Mouse (Mus musculus) adipocyte (in vitro differentiated cells): ENCODE measurements around the gene Adgrv1.
"Not testable (repeated sequence)": the region's sequence is repeated elsewhere in the genome, so short reads cannot be mapped to it uniquely, and the experiment has no call there.

Experiments
- DNase-seq: peaks from one replicate; pipeline ENCODE4 v3.0.0-alpha.2; 2016; ENCODE audit warnings: low spot score

Adgrv1 gene

GRCm38 (mm10) chr13:81632720-81633415 lies at the start of gene Adgrv1:
TSS of gene Adgrv1 (minus strand) at chr13:81633154.
- no peak for DNase-seq

DNA sequence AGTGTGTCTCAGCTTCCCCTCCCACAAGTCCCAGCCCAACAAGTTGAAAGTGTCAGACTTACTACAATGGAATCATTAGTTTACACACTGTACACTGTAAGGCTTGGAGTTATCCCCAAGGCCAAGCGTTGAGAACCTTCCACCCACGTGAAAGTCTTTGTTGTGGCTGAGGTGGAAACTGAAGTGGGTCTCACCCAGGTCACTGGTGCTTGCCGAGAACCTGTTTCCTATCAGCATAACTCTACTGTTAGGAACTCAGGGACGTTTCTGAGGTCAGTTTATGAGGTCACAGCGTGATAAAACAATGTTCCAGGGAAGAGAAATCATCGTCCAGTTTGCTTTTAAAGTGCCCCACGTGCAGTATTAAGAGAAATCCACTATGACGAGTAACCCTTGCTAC lies 42.4 kb upstream of the Adgrv1 start:
- DNase-seq = no peak

DNA sequence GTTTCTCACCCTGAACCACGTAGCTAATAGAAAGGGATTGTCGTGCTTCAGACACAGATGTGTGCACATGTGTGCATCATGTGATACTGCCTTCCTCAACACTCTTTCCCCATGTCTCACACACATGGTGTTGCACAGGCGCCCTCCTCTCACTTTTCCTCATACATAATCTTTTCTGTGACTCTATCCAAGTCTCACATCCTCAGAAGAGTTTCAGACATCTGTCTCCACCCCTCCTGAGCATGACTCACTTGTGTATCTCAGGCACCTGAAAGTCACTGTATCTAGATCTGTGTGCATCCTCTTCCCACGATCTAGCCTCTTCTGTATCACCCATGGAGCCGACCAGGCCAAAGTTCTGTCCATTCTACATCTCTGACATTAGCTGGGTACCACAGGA lies 34.8 kb upstream of the Adgrv1 start:
- no peak for DNase-seq

DNA sequence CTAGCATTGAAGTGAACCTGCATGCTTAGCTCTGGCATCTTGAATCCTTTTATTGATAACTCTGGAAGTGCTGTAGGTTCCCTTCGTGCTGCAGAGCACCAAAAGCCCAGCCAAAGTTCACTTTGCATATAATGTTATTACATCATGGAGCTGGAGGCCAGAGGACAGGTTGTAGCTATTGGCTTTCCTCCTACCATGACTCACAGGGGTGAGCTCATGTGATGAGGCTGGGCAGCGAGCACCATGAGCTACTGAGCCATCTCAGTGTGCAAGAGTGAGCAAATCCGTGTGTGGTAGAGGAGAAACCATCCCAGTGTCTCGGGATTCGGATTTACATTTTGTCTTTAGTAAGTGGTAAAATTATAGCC lies 31.4 kb upstream of the Adgrv1 start:
- DNase-seq = peak; percentile 54

GRCm38 (mm10) chr13:81663566-81664330 lies 30.8 kb upstream of the Adgrv1 start:
- DNase-seq = no peak

DNA sequence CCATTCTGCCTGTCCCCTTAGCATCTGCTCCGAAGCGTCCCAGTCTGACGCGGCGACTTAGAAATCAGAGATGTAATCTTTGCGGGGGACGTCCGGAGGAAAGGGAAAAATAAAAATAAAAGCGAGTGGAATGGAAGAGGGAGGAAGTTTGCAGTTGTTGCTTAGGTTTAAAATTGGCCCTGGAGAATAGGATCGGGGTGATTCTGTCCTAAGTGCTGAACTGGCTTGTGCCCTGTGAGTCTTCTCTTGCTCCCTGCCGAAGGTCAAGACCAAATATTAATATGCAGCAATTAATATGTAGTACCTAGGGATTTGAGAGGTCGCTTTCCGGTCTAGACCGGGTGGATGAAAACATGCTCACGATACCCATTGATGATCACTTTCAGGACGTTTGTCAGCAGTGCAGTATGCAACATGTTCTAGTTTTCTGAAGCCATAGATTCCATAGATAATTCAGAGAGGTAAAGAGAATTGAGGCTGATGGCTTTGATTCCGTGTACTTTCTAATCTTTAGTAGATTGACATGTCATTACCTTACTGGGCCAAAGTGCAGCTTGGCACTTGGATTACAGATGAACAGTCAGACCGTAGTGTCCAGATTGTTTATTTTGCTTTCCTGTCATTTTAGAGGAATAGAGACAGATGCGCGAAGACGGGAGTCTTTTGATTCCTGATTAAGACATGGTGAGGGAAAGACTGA lies 25.2 kb upstream of the Adgrv1 start:
- peak; percentile 50 for DNase-seq

GRCm38 (mm10) chr13:81657351-81658052 lies 24.5 kb upstream of the Adgrv1 start, which contains the start of gene Lysmd3:
TSS of gene Lysmd3 (plus strand) at chr13:81657663.
- DNase-seq = peak; percentile 86

DNA sequence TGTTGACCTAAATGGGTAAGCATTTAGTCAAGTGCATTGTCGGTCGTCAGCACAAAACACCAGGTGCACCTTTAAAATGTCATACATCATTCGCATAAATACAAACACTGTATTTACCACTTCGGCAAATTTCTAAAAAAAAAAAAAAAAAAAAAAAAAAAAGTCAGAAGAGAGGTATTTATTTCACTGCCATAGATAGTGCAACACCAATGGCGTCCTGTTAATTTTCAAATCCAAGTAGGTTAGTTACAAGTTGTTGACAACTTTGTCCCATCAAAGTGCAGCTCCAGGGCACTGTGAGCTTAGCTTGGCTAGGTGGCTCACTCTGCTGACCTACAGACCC lies 24.0 kb upstream of the Adgrv1 start:
- no peak for DNase-seq

DNA sequence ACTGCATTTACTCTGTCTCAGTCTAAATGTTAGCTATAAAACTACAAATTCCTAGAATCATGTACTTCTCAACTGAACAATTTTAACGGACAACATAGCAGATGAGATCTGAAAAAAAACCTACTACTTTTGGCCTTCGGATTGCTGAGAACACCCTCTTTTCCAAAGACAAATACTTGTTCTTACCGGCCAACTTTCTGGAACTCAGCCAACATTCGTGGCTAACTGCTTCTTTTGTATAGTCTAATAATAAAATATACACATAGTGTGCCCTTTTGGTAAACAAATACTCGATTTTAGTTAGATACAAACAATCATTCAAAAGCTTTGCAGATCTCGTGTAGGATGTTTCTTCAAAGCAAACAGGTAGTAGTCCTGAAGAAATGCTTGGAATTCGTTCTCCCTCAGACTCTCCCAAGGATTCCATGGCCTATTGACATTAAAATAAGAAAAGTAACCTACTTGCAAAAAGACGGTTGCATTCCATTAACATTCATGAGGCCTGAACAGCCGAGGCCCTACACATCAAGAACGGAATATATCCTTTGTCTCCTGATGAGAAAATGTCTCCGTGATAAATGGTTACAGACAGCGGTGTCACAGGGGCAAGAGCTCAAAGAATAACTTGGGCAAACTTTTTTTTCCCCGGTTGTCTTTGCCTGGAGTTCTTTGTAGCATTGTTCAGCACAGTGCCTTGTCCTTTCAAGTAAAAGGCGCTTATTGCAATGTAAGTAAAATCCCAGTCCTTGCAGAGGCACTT lies 23.3 kb upstream of the Adgrv1 start:
- no peak for DNase-seq

- not testable (repeated sequence) for DNase-seq
Measured at GRCm38 (mm10) chr13:81650382-81650781, 17.4 kb upstream of the Adgrv1 start.

GRCm38 (mm10) chr13:81646348-81646747 lies 13.4 kb upstream of the Adgrv1 start:
- DNase-seq = no peak

DNA sequence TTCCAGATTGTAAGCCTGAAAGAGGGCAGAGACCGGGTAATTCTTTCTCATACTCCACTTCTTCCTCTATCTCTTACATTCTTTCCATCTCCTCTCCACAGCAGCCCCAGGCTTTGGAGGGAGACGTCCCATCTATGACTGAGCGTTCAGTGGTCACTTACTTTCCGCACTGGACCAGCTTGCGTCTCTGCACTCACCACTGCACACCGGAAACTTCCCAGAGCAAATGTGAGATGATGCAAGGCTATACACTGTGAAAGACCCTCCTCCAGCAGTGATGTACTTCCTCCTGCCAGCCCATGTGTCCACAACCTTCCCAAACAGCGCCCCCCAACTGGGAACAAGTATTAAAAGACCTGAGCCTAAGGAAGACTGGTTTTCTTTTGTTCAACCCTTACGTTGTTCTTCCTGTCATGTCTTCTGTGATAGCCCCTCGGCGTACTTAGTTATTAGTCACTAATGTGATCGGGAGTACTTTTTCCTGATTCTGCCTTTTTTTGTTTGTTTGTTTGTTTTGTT lies 11.2 kb upstream of the Adgrv1 start:
- DNase-seq = no peak

- no peak for DNase-seq
Measured at GRCm38 (mm10) chr13:81642491-81643149, 9.7 kb upstream of the Adgrv1 start.

GRCm38 (mm10) chr13:81641289-81642045 lies 8.5 kb upstream of the Adgrv1 start:
- DNase-seq = peak; percentile 76

- no peak for DNase-seq
Measured at GRCm38 (mm10) chr13:81640881-81641280, 7.9 kb upstream of the Adgrv1 start.

DNA sequence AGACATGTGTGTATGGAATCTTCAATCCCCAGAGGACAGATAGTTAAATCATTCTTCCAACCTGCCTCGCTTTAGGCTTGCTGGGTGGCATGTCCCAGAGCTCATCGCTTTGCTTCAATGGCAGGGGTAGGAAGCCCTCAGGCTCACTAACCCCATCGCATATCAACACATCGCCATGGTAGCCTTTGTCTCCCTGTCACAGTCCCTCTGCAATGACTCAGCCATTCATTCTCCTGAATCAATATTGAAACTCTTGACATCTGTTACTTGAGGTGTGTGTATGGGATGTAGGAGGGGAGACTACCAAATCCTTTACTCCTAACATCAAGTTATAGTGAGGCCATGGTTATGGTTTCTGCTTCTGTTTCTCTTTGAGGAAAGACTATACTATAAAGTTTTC lies 6.7 kb upstream of the Adgrv1 start:
- no peak for DNase-seq

DNA sequence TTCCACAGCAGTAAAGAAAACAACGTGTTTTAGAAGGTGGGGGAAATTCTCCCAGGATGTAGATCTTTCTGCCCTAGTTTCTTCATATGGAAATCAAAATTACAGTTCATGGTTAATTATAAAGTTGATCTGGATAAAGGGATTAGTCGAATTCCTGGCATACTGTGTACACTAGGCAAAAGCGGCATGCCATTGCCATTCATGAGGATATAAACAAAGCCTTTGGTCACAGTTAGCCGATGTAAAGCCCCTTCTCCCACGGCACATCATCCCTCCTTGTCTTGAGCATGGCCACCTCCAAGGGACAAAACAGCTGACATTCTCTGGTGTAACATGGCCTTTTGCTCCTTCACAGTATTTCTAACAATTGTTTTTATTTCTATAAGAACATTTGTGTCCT lies 2.4 kb downstream of the Adgrv1 start:
- DNase-seq = no peak

DNA sequence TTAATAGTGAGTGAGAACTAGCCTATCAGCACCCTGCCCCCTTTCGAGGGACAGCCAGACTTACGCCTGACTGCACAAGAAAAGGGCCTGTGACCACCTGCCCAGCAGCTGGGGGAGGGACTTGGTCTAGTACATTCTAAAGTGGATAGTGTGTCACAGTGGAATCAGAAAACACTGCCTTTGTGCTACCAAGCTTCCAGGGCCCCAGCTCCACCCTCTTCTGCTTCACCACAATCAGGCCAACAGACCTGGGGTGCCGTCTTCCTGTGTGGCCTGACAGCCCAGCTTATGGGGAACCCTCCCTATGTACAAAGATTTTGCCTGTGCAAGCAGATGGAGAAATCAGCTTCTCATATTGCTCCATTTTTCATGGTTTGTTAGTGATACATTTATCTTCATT lies 3.6 kb downstream of the Adgrv1 start:
- no peak for DNase-seq

- DNase-seq = no peak
Measured at GRCm38 (mm10) chr13:81628631-81629190, 4.2 kb downstream of the Adgrv1 start.

DNA sequence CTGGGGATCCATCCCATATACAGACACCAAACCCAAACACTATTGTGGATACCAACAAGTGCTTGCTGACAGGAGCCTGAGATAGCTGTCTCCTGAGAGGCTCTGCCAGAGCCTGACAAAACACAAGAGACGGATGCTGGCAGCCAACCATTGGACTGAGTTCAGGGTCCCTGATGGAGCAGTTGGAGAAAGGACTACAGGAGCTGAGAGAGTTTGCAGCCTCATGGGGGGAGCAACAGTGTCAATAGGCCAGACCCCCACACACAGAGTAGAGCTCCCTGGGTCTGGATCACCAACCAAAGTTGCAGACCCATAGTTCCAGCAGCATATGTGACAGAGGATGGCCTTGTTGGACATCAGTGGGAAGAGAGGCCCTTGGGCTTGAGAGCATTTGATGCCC lies 5.1 kb downstream of the Adgrv1 start:
- not testable (repeated sequence) for DNase-seq
